Mouse (Mus musculus): ENCODE data around the gene Idh1.

Idh1 gene

DNA sequence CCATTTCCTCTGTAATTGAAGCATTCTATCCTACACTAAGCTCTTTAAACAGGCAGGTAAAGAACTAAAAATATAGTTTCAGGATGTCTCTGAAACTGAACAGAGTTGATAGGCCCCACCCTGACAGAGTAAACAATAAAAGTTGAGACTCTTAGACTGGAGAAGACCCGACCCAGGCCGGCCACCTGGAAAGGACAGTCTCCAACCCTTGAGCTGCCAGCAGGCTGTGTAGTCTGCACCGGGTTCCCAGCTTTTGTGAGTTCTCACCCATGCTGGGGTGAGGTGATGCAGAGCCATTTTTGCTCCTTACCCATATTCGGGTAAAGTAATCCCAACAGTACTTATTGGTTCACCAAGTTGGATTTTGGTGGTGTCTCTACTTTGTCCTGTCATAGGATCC is 10.1 kb downstream of the Idh1 start:
- DNase-seq, result no peak

DNA sequence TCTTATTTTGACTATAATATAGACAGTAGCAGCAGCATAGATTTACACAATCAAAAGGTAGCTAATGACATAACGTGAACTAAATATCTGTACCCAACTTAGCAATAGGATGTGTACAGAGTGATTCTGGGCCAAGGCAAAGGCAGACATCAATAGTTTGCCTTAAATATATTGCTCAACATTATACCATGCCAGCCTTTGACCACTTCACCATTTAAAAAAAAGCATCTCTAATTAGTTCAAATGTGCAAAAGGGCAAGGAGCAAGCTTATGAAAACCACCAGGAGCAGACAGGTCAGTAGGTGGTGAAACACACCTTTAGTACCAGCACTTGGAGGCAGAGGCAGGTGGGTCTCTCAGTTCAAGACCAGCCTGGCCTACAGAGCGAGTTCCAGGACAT is 12.6 kb downstream of the Idh1 start:
- no peak for DNase-seq

DNA sequence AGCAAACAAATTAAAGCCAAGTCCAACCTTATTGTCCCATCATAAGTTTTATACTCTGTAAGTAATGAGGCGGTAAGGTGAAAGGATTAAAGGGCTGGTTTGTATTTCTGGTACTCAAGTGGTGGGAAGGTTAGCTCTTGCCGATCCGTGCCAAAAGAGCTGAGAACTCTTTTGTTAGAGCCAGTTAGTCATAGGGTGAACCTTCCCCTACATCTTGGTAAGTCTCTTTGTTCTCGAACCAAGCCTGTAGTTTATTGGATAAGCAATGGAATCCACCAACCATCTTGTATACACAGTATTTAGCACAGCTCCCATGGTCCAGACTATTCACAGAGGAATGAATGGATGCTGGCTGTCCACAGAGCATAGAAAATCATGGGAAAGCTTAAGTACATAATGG is 14.7 kb downstream of the Idh1 start:
- no peak for DNase-seq

DNA sequence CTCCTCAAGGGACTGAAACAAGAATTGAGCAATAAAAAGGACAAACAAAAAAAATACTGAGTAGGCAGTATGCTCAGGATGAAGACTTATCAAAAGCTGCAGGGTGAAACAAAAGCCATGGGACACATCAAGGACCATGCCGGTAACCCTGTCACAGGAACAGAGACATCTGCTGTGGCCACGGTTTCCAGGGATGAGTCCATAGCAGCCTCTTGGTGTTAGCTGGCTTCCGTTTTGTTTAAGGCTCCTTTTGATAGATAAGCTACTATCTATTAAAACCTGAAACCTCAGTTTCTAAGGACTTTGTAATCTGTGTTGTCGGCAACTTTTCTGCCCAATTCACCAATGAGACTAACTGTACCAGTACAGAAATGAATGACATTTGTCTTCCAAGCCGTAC is 16.4 kb downstream of the Idh1 start:
- DNase-seq, result no peak

DNA sequence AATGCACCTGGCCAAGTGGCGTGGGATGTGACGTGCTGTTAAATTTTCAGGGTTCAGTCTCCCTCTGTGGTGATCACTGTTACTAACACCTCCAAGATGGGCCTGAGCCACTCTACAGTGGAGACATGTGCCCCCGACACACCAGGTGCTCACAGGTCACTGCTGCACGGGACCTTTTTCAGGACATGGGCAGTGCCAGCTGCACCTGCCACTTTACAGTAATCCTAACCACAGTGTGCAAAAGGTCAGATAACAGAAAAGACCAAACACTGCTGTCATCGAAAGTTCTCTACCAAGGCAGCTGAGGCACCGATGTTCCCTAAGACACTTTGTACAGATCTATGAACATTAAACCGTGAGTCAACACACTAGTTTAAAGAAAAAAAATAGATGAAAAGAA is 16.8 kb downstream of the Idh1 start:
- DNase-seq, result no peak

DNA sequence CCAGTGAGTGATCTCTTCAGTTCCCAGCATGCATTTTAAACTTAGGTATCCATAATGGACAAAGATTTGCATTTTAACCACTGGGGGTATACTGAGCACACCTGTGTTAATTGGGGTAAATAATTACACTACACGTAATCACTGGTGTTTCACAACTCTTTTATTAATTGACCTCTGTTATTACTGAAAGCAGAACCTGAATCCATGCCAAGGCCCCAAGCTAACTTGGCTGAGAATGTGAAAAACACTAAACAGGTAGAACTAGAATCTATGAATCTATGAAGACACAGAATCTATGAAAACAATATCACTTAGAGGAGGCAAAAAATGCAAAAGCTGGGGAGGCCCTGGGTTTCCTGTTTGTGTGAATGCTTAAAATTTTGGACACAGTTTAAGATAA is 18.8 kb downstream of the Idh1 start:
- DNase-seq, result no peak

DNA sequence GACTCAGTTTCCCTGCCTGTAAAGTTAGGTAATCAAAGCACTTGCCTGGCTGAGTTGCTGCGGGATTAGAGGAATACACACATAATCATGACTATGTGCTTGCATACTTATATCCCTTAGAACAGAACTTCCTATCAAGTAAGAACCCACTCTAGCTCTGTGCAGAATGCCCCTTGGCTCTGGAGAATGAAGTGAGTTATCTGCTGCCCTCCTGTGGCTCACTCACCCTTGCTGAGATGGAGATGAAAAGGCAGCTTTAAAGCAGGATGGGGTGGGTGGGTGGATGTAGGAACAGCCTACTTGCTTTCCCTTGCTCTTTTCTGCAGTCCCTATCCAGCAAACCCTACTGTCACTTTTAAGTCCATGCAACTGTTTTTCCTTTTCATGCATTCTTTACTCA is 24.1 kb downstream of the Idh1 start:
- DNase-seq, result no peak

DNA sequence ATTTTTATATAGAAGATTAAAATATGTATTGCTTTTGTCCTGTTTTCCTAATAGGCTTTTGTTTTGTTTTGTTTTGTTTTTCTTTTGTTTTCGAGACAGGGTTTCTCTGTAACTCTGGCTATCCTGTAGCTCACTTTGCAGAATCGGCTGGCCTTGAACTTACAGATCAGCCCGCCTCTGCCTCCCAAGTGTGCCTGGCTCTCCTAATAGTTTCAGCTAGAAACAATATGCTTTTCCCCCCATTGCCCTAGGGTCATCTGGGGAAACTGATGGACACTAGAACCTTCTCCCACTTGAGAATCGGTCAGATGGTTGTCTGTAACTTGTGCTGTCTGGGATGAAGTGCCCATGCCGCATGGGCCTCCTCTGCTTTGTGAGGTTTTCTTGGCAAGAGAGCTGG is 30.2 kb downstream of the Idh1 start:
- no peak for DNase-seq

DNA sequence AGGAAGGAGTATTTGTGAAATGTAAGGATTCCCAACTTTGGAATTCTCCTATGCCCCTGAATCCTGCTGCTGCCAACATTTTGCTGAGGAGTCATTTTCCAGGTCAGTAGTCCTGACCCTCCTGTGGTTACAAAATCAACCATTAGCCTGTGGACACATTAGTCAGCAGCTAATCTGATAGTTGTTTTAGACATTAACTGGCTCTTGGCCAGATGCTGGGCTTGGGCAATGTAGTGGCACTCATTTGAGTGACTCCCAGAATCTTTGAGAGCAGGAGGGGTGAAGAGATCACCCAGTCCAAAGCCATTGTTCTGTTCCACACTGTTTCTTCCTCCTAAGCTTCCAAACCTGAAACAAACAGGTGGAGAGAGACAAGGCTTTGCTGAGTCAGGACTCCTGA is 31.5 kb downstream of the Idh1 start:
- no peak for DNase-seq

DNA sequence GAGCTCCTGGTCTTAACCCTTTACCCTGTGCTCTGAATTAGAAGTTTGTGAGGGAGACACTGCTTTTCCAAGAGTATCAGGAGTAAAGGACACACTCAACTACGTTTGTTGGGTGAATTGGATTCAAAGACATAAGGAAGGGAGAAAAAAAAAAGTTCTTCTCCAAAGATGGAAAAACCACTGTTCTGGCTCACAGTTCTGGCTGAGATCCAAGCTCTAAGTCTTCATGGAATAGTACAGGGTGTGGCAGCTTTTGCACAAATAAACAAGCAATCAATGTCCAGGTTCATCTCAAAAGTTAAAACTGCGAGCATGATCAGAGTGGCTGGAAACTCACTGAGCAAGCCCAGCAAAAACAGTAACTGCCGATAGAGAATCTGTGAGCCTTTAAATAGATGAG is 38.3 kb downstream of the Idh1 start:
- DNase-seq, result no peak

DNA sequence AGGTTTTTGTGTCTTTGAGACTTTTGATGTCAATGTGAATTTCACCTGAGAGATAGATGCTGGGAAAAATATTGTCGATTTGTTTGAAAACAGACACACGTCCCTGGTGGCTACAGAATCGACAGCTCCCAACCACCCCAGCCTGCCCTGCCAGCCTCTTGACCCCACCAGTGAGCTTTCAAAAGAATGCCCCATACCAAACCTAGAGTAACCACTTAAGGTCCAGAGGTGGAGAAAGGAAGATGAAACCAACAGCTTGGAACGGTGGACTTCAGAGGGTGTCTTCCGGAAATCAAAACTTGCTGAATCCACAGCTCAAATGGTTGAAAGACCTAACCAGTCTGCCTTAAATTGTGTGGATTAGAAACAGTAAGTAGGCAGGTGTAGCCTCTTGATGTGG is 39.0 kb downstream of the Idh1 start:
- DNase-seq, result no peak

DNA sequence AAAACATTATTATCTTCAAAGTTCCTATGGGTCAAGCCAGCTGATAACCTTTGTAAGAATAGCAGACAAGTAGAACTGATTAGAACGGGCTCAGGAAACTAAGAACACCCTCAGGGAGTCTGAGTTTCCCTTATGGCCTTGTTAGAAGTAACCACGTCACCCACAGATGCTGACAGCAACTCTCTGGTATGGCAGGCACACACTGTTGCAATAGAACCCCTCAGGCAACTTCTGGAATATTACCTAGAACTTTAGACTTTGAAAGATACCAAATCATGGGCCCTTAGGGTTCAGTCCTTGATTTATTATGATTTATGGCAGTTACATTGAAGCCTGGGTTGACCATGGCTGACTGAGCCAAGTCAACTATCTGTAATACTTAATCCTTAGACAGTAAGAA is 39.7 kb downstream of the Idh1 start:
- no peak for DNase-seq

DNA sequence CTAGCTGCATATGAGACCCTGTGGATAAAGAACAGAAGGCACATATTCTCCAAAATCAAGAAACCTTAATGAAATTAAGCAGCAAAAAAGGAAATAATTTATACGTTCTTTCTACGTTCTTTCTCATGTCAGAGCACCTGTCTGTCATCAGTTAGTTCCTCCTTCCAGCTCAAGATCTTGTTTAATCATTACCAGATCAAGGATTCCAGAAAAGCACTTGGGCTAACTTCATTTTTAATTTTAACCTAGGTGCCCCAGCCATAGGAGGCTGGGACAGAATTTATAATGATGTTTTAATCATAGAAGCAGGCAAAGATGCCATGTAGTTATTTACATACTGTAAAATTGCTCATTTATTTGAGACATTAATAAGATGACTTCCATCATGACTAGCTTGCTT is 41.5 kb downstream of the Idh1 start:
- DNase-seq, result no peak

DNA sequence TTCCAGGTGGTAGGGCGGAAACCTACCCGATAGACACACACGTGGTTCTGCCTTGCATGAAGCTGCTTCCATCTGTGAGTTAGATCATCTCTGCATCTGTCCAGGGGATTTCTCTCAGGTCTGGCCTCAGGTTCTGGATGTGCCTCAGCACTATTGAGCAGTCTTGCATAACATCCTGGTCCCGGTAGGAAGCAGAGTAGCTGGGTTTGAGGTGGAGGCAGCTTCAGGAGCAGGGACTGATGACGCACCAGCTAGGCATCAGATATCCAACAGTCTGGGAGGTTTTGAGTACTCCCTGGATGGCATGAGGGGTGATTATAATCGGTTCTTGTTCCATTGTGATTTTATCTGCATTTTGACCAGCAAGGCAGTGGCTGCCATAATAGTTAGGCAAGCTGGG is 48.7 kb downstream of the Idh1 start:
- no peak for DNase-seq

DNA sequence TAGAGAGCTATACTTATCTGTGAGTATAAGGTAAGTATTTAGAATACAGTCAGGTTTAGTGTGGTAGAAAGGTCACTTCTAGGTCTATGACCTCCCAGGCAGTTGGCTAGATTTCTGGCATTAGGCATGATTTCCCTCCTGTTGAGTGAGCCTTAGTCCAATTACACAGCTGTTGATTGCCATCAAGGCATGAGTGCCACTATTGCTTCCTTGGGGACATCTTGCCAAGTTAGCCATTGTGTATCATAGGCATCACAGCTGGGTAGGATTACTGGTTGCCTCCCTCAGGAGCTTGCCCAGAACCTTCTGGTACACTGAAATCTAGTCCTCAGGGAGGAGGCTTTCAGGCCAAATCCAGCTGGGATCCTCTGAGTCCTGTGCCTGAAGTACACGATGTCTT is 53.5 kb downstream of the Idh1 start:
- DNase-seq, result no peak

DNA sequence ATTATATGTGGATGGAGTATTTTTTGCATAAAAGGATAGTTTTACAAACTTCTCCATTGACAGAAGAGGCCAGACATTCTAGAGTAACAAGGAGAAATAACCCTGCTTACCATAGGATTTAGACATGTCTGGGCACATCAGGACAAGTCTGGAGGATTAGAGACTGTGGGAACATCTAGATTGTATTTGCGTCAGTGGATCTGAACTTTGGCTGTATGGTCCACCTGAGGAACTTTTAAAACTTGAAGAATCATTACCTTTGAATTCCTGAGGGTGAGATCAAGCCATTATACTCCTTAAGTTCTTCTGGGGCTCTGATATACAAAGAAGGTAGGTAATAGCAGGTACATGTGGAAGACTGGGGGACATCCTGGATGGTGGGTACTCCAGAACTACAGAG is 54.6 kb downstream of the Idh1 start:
- DNase-seq, result no peak

DNA sequence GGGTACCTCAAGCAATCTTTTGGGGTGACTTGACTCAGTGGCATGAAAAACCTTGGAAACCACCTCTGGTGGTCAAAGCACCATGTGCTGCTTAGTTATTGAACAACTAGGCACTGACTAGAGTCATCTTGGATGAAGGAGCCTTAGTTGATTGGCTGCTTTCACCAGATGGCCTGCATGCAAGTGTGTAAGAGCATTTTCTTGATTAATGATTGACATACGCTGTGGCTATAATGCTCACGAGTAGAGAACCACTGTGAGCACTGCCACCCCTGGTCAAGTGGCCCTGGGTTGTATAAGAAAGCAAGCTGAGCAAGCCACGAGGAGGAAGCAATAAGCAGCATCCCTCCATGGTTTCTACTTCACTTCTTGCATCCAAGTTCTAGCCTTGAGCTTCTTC is 56.1 kb downstream of the Idh1 start:
- no peak for DNase-seq

DNA sequence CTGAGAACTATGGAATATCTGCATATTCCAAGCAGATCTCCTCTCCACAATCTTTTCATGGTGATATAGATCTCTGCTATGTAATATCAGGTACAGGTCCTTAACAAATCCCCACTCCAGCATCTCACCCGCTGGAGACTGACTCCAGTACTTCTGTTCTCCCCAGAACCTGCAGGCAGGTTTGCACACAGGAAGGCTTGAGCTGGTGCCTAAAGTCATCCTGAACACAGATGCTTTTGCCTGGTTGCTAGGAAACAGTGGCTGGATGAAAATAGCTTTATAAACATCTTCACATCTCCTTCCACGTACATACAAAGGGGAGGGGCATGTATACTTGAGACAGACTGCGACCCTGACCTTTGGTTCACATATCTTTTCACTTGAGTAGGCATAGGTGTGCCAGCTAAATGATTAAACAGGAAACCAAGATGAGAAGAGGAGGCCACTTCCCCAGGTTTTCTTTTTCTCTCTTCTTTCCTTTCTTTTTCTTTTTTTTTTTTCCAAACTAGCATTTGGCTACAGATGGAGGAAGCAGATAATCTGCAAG is 56.6 kb downstream of the Idh1 start:
- DNase-seq, result no peak

DNA sequence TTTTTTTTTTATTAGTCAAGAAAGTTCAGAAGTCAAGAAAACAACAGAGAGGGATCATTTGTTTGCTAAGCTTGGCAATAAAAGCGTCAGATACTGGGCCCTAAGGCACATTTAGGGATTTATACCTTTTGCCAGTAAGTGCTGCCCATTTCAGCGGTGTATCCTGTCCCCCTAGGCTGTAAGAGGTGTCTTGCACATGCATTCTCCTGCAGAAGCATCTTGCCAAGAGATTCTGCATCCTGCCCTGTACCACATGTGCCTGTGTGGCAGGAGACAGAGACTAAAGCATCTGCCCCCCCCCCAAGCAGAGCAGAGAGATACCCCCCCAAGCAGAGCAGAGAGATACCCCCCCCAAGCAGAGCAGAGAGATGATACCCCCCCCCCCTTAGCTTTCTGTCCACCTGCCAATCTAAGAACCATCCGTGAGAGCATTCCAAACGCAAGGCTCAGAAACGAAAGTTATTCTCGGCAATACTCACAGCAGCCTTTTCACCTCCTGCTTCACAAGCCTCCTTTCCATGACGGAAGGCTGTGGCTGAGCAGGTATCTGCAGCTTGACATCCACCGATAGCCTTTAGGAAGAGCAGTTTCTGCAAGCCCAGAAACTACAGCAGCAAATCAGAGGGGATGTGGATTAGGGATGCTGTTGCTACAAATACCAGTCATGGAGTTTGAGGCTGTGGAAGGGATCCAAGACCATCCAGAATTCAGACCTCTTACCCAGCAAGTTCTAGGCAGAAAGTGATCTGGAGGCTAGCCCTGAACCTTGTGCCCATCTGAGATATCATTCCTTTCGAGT is 63.5 kb downstream of the Idh1 start, which contains the start of gene D630023F18Rik:
Gene D630023F18Rik (minus strand): TSS at position 641 of the 799 bp plus-strand sequence.
- peak; percentile 51 to 63 for DNase-seq

DNA sequence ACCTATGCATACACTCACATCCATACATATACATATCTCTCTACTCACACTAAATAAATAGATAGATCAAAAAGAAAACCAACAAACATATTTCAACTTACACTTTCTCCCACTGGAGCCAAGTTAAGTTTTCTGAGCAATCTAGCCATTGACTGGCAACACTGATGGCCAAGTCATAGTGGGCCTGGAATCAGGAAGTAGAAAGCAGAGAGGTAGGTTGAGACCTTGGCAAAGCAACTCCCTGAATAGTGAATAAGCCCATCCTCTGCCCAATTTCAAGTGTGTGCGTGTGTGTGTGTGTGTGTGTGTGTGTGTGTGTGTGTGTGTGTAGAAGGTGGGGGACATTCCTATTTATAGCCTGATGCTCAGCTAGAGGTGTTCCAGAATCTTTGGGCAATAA is 66.9 kb downstream of the Idh1 start, which contains the start of gene Gm28845:
Gene Gm28845 (minus strand): TSS at position 121 of the 400 bp plus-strand sequence.
- no peak for DNase-seq

DNA sequence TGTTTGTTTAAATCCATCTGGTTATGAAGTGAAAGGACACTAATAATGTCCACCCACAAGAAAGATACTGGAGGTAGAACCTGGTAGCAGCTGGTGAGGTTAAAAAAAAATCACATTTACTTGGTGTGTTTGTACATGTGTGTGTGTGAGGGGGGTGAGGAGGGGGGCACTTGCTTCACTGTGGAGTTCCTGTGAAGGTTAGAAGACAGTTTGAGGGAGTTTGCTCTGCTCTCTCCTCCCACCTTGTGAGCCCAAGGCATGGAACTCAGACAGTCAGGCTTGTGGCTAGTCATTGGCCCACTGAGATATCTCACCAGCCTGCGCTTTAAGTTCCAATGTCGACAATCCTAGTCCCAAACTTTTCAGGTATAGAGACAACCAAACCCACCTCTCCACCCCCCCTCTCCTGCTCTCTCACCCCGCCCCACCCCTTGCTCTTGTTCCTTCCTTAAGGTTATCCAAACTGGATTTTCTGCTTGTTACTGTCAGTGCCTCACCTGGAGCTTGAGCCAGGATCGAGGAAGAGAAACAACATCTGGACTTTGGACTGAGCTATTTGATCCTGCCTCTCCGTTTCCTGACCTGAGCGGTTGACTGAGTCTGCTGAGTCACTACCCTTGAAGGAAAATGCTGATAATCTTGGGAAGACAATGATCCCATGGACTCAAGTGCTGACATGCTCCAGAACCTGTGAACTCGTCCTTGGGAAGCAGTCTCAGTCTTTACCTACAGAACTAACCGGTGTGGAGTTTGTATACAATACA is 68.0 kb downstream of the Idh1 start:
- DNase-seq, result no peak

DNA sequence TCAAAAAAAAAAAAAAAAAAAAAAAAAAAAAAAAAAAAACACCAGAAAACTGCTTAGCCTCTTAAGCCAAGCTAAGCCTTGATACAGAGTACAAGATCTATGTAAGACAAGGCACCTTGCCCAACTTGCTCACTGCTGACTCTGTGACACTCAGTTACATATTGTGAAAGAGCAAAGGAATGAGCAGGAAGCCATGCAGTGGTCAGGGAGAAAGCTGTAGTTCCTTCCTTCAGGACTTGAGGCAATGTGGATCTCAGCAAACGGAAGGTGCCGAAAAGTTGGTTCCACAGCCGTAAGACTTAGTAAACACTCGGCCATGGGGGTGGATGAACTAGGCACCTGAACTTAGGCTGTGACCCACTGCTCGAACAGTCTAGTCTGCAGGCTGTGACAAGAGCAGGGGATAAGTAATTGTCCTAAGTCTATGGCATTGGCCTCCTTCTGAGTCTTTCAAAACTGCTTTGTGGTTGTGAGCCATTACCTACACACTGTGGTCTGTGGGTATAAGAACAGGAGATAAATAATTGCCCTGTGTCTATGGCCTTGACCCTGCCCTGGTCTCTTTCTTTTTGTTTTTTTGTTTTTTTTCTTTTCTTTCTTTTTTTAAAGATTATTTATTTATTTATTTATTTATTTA is 72.6 kb downstream of the Idh1 start:
- DNase-seq, result no peak

DNA sequence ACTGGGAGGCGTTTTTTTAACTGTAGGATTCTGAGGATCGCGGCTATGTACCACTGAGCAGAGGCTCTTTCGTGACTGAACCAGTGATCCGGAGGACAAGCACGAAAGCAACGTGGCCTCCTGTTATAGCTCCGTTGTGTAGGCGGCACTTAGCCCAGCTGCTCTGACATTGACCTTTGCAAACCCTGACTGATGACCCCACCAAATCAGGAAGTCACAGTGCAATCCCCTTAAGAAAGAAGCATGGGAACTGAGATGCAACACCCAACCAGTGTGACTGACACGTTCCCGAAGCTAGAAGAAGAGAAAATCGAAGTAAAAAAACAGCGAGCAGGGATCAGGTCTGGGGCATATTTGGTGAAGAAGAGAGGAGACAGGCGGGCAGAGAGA is 73.5 kb downstream of the Idh1 start:
- DNase-seq, result no peak
